Mouse (Mus musculus) C3H10T1/2 (cell line): ENCODE measurements around the gene Ankrd45. TPM values are rescaled to one million over a fixed set of nuclear protein-coding genes. Genes with fewer than 3 reads are reported as not detected.

ENCODE experiments used
- polyA plus RNA-seq, 2 experiments: library from polyadenylated mRNA; unstranded; fragments of >200 nt; fragmentation: generic; extraction: Trizol; gene quantifications; one replicate each; pipeline ENCODE4 v1.2.1; 2012; ENCODE audit warnings: missing spikeins in 2 of 2

The Ankrd45 gene
- polyA plus RNA-seq: not detected

DNA sequence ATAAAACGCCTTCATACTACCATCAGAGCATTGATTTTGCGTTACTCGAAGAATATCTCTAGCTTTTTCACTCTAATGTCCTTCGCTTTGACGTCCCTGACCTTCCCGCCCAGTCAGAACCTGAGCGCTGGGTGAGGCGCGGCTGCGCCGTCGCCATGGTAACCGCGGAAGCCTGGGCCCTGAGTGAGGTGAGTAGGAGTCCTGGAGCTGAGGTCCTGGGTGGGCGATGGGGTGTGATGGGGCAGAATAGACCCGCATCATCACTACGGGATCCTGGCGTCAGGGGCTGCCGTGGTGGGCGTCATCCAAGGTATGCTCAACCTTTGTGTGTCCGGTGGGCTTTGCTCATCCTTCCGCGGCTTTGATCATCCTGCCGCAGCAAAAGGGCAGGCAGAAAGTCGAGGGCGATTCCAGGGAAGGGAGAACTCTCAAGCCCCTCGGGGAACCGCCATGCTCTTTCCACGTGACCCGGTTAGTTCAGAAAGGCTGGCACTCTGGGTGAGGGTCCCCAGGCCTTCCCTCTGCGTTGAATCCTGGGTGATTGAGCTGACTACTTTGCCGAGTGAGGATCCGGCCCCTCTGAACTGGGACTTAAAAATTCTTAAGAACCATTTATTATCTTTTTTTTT, at the start of gene Ankrd45:
Gene Ankrd45 (plus strand): TSS at position 161 of the 629 bp plus-strand sequence.

DNA sequence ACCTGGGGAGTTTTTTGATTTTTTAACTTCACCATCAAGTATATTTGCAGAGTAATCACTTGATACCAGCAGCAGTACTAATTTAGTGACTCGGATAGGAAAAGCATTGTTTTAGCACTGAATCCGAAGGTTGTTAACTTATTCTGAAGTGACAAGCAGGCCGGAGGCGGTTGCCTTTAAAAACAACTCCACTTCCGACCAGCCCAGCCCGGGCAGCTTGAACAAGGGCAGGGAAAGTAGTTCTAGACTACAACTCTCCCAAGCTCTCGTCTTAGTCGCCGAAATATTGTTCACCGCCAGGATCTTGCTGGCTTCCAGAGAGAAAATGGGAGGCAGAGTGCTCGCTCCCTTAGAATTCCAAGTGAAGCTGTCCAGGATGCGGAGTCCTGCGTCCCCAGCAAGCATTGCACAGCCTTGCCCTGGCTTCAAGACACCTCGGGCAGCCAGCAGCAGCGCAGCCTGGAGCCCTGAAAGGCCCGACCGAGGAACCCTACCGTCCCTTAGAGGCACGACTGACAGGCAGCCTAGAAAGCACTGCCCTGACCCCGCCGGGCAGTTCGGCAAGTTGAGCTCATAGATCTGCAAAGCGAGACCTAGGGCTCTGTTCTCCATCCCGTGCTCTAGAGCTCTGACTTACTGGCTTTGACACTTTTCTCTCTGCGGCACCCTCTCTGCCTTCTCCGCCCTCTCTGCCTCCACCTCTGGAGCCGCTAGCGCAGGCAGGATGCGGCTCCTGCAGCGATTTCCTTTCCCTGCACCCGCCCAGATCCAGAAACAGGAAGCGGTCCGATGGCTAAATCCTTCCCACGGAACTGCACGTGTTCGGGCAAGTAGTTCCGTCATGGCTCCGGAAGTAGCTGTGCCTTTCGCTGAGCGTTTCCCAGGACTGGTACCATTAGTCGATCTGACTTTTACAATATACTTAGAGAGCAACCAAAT, 11.5 kb upstream of the Ankrd45 start, which contains the start of gene Klhl20:
Gene Klhl20 (minus strand): TSS at position 786 of the 939 bp plus-strand sequence.

DNA sequence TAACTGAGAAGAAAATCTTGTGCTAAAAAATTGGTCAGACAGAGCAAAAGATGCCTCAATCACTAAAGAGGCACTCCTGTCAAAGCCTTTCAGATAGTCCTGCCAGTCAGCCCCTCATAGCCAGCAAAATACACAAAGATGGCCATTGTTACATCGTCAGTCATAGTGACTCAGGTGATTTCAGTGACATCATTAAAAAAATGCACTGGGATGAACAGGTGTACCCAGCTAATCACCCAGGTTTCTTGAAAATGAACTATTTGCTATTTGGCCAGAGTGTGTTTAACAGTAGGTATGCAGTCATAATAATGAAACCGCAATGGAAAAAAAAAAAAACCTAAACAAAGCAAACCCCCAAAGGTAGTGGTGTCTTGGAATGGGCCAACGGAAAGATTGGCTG, 16.7 kb downstream of the Ankrd45 start, which contains the start of gene Tex50:
Gene Tex50 (minus strand): TSS at position 101 of the 400 bp plus-strand sequence.

Other genes with a start within 250 kb of the Ankrd45 start
- 1 to 10 TPM in 1 of 2 experiments, under 1 TPM in 1; 0.33 to 2.0 TPM for gene Rc3h1, start 236.3 kb upstream of the Ankrd45 start, polyA plus RNA-seq
- gene Serpinc1, start 164.1 kb upstream of the Ankrd45 start, polyA plus RNA-seq: under 1 TPM; 0.05 to 0.84 TPM
- gene Zbtb37, start 107.8 kb upstream of the Ankrd45 start, polyA plus RNA-seq: 1 to 10 TPM in 1 of 2 experiments, under 1 TPM in 1; 0.07 to 1.2 TPM
- gene Dars2, start 72.0 kb upstream of the Ankrd45 start, polyA plus RNA-seq: 10 to 100 TPM in 1 of 2 experiments, 1 to 10 TPM in 1; 9.2 to 21.1 TPM
- 1 to 10 TPM in 1 of 2 experiments, under 1 TPM in 1; 0.94 to 7.6 TPM for gene Cenpl, start 72.0 kb upstream of the Ankrd45 start, polyA plus RNA-seq
- 1 to 10 TPM in 1 of 2 experiments, under 1 TPM in 1; 0.78 to 4.4 TPM for gene Klhl20, start 11.2 kb upstream of the Ankrd45 start, polyA plus RNA-seq
- not detected for gene Tex50, start 16.6 kb downstream of the Ankrd45 start, polyA plus RNA-seq
- 100 to 1,000 TPM; 113 to 252 TPM for gene Prdx6, start 108.5 kb downstream of the Ankrd45 start, polyA plus RNA-seq